Mouse (Mus musculus): ENCODE measurements around the gene Ppp1r15a. TPM values are rescaled to one million over a fixed set of nuclear protein-coding genes. Genes with fewer than 3 reads are reported as not detected.

Ppp1r15a gene
- not detected in 2 replicates for polyA plus RNA-seq (2012; ENCODE audit: insufficient read depth, insufficient read length, low replicate concordance, missing spikeins)

GRCm38 (mm10) chr7:45525809-45526473, at the start of gene Ppp1r15a, which contains the start of gene Plekha4:
Gene Ppp1r15a (minus strand): TSS chr7:45526268.
Gene Plekha4 (plus strand): TSS chr7:45526330.
- Histone ChIP-seq H3K27ac (ENCODE audit: insufficient read depth, low read depth, low read length) (peak within 1 kb of the TSS; percentile 90), H3K4me1 (ENCODE audit: control insufficient read depth, insufficient read depth, low read length) (peaks cover 28% of the 10 kb centered on the region), H3K4me3 (ENCODE audit: insufficient read depth, low read depth, low read length) (peak within 1 kb of the TSS; percentile 87)
- TF ChIP-seq CTCF (IDR thresholded peaks at IDR 0.05; ENCODE audit: insufficient read depth, low read depth, low read length) (no peak), POLR2A (IDR thresholded peaks at IDR 0.05; ENCODE audit: insufficient read depth, low read depth, low read length) (peak; percentile 97)
- WGBS: under 1% methylated on average over 54 of the region's 54 CpGs

- no peak overlapping the region for H3K4me3 ChIP-seq (ENCODE audit: insufficient read depth, low read depth, low read length)
- peaks cover 3% of the 10 kb centered on the region for H3K4me1 ChIP-seq (ENCODE audit: control insufficient read depth, insufficient read depth, low read length)
- TF ChIP-seq CTCF (IDR thresholded peaks at IDR 0.05; ENCODE audit: insufficient read depth, low read depth, low read length) (no peak), POLR2A (IDR thresholded peaks at IDR 0.05; ENCODE audit: insufficient read depth, low read depth, low read length) (no peak)
- H3K27ac ChIP-seq (ENCODE audit: insufficient read depth, low read depth, low read length): no peak overlapping the region
- WGBS: 85% methylated on average over 15 of the region's 15 CpGs
Observed at GRCm38 (mm10) chr7:45574472-45575379, 48.7 kb upstream of the Ppp1r15a start.

- H3K4me3 ChIP-seq (ENCODE audit: insufficient read depth, low read depth, low read length): no peak overlapping the region
- H3K4me1 ChIP-seq (ENCODE audit: control insufficient read depth, insufficient read depth, low read length): peaks cover 3% of the 10 kb centered on the region
- 86% methylated on average over 8 of the region's 8 CpGs for WGBS
- H3K27ac ChIP-seq (ENCODE audit: insufficient read depth, low read depth, low read length): no peak overlapping the region
- TF ChIP-seq POLR2A (IDR thresholded peaks at IDR 0.05; ENCODE audit: insufficient read depth, low read depth, low read length): no peak
- TF ChIP-seq CTCF (IDR thresholded peaks at IDR 0.05; ENCODE audit: insufficient read depth, low read depth, low read length): no peak
Observed at GRCm38 (mm10) chr7:45573954-45574353, 47.9 kb upstream of the Ppp1r15a start.

GRCm38 (mm10) chr7:45571966-45572365, 45.9 kb upstream of the Ppp1r15a start:
- Histone ChIP-seq H3K4me1 (ENCODE audit: control insufficient read depth, insufficient read depth, low read length) (peaks cover 7% of the 10 kb centered on the region), H3K27ac (ENCODE audit: insufficient read depth, low read depth, low read length) (no peak overlapping the region), H3K4me3 (ENCODE audit: insufficient read depth, low read depth, low read length) (no peak overlapping the region)
- TF ChIP-seq POLR2A (IDR thresholded peaks at IDR 0.05; ENCODE audit: insufficient read depth, low read depth, low read length) (no peak), CTCF (IDR thresholded peaks at IDR 0.05; ENCODE audit: insufficient read depth, low read depth, low read length) (no peak)
- 48% methylated on average over 1 of the region's 1 CpGs for WGBS

GRCm38 (mm10) chr7:45570103-45570741, 44.2 kb upstream of the Ppp1r15a start, which contains the start of gene Bcat2:
Gene Bcat2 (plus strand): TSS chr7:45570153.
- WGBS: under 1% methylated on average over 42 of the region's 42 CpGs
- H3K4me3 ChIP-seq (ENCODE audit: insufficient read depth, low read depth, low read length): peak within 1 kb of the TSS; percentile 87
- TF ChIP-seq CTCF (IDR thresholded peaks at IDR 0.05; ENCODE audit: insufficient read depth, low read depth, low read length) (no peak), POLR2A (IDR thresholded peaks at IDR 0.05; ENCODE audit: insufficient read depth, low read depth, low read length) (0 out of 2 replicates have a peak, but pooled peaks have one; percentile 4)

GRCm38 (mm10) chr7:45568601-45569473, 42.8 kb upstream of the Ppp1r15a start:
- Histone ChIP-seq H3K27ac (ENCODE audit: insufficient read depth, low read depth, low read length) (peak overlapping the region; percentile 23; the same call in 1 of the 2 replicates), H3K4me3 (ENCODE audit: insufficient read depth, low read depth, low read length) (0 out of 2 replicates have a peak overlapping the region, but pooled peaks have one; percentile 56), H3K4me1 (ENCODE audit: control insufficient read depth, insufficient read depth, low read length) (peaks cover 7% of the 10 kb centered on the region)
- WGBS: 74% methylated on average over 10 of the region's 10 CpGs
- TF ChIP-seq CTCF (IDR thresholded peaks at IDR 0.05; ENCODE audit: insufficient read depth, low read depth, low read length) (no peak), POLR2A (IDR thresholded peaks at IDR 0.05; ENCODE audit: insufficient read depth, low read depth, low read length) (no peak)

More at GRCm38 (mm10) chr7:45570103-45570741, 44.2 kb upstream of the Ppp1r15a start, which contains the start of gene Bcat2:
- Histone ChIP-seq H3K27ac (ENCODE audit: insufficient read depth, low read depth, low read length) (peak within 1 kb of the TSS; percentile 87), H3K4me1 (ENCODE audit: control insufficient read depth, insufficient read depth, low read length) (peaks cover 7% of the 10 kb centered on the region)

GRCm38 (mm10) chr7:45567780-45568516, 41.9 kb upstream of the Ppp1r15a start:
- Histone ChIP-seq H3K4me3 (ENCODE audit: insufficient read depth, low read depth, low read length) (peak overlapping the region; percentile 56), H3K27ac (ENCODE audit: insufficient read depth, low read depth, low read length) (peak overlapping the region; percentile 60), H3K4me1 (ENCODE audit: control insufficient read depth, insufficient read depth, low read length) (peaks cover 7% of the 10 kb centered on the region)
- 2% methylated on average over 24 of the region's 24 CpGs for WGBS
- no peak for TF ChIP-seq POLR2A (IDR thresholded peaks at IDR 0.05; ENCODE audit: insufficient read depth, low read depth, low read length)
- TF ChIP-seq CTCF (IDR thresholded peaks at IDR 0.05; ENCODE audit: insufficient read depth, low read depth, low read length): no peak
